Mouse (Mus musculus): Measurements from ENCODE around the gene Sez6. TPM values are rescaled to one million over a fixed set of nuclear protein-coding genes. Genes with fewer than 3 reads are reported as not detected.

Sez6 gene
- total RNA-seq (2014; rRNA removed) (not detected in 2 replicates), polyA plus RNA-seq (2012; rRNA removed) (not detected in 2 replicates)

GRCm38 (mm10) chr11:77930751-77931540 lies at the start of gene Sez6:
TSS of gene Sez6 (plus strand) at chr11:77930800.
- Histone ChIP-seq H3K27me3 (ENCODE audit: control insufficient read depth, insufficient read depth, low read length) (peaks cover 31% of the 10 kb centered on the region), H3K36me3 (ENCODE audit: control insufficient read depth, insufficient read depth, low read length) (no peaks in the 10 kb centered on the region), H3K27ac (replicated peaks; ENCODE audit: insufficient read depth, low read depth, low read length) (no peak within 1 kb of the TSS), H3K4me3 (ENCODE audit: insufficient read depth, low read depth, low read length) (peak within 1 kb of the TSS; percentile 52; the same call in 1 of the 2 replicates), H3K79me2 (ENCODE audit: control insufficient read depth, insufficient read depth, low read length) (no peaks in the 10 kb centered on the region), H3K4me1 (ENCODE audit: control insufficient read depth, insufficient read depth, low read length) (0 out of 2 replicates have a peak, but pooled peaks cover 2% of the 10 kb centered on the region), H3K9ac (ENCODE audit: low read depth, low read length) (no peak within 1 kb of the TSS)
- TF ChIP-seq POLR2A (IDR thresholded peaks at IDR 0.05; ENCODE audit: extremely low read depth, insufficient read depth, low read length) (no peak), CTCF (IDR thresholded peaks at IDR 0.05; ENCODE audit: low read depth, low read length) (no peak)
- peak; percentile 22 for DNase-seq (ENCODE audit: extremely low read depth, low read depth, low spot score)
- WGBS, result 1% methylated on average over 85 of the region's 94 CpGs

DNA sequence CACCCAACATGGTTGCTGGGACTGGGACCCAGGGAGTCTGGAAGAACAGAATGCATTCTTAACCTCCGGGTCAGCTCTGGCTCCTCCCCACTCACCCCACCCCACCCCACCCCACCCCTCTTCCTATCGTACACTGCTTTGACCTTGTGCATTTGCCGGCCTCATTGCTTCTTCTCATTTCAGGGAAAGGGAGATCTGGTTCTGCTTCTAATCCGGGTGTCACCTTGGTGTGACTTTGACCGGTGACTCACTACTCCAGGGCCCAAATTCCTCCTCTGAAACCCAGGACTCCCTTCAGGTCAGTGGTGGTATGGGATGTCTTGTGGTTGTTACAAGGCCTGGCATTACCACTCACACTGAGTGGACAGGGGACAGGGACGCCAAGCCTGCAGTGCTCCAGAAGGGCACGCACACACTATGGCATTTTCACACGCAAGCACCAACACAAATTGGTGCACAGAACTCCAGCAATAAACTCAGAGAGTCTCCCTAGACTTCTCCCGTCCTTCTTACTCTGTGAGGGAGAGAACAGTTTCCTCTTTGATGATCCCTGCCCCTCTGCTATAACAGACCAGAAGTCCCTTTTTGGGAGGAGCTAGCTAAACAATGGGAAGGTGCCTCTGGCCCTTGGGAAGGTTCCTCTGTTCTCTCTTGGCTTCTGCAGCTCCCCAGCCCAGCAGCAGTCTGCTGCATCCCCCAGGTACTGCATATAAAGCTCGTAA lies 45.9 kb upstream of the Sez6 start:
- no peak overlapping the region for H3K9ac ChIP-seq (ENCODE audit: low read depth, low read length)
- peaks cover 3% of the 10 kb centered on the region for H3K4me1 ChIP-seq (ENCODE audit: control insufficient read depth, insufficient read depth, low read length)
- peaks cover 33% of the 10 kb centered on the region for H3K36me3 ChIP-seq (ENCODE audit: control insufficient read depth, insufficient read depth, low read length)
- no peak overlapping the region for H3K4me3 ChIP-seq (ENCODE audit: insufficient read depth, low read depth, low read length)
- no peak for DNase-seq (ENCODE audit: extremely low read depth, low read depth, low spot score)
- TF ChIP-seq CTCF (IDR thresholded peaks at IDR 0.05; ENCODE audit: low read depth, low read length), result no peak
- no peak for TF ChIP-seq POLR2A (IDR thresholded peaks at IDR 0.05; ENCODE audit: extremely low read depth, insufficient read depth, low read length)
- no peaks in the 10 kb centered on the region for H3K27me3 ChIP-seq (ENCODE audit: control insufficient read depth, insufficient read depth, low read length)
- 47% methylated on average over 10 of the region's 10 CpGs for WGBS
- H3K79me2 ChIP-seq (ENCODE audit: control insufficient read depth, insufficient read depth, low read length), result no peaks in the 10 kb centered on the region
- no peak overlapping the region for H3K27ac ChIP-seq (replicated peaks; ENCODE audit: insufficient read depth, low read depth, low read length)

GRCm38 (mm10) chr11:77885246-77885575 lies 45.4 kb upstream of the Sez6 start:
- Histone ChIP-seq H3K27ac (replicated peaks; ENCODE audit: insufficient read depth, low read depth, low read length) (no peak overlapping the region), H3K27me3 (ENCODE audit: control insufficient read depth, insufficient read depth, low read length) (no peaks in the 10 kb centered on the region), H3K36me3 (ENCODE audit: control insufficient read depth, insufficient read depth, low read length) (peaks cover 33% of the 10 kb centered on the region), H3K4me3 (ENCODE audit: insufficient read depth, low read depth, low read length) (no peak overlapping the region), H3K79me2 (ENCODE audit: control insufficient read depth, insufficient read depth, low read length) (no peaks in the 10 kb centered on the region), H3K9ac (ENCODE audit: low read depth, low read length) (no peak overlapping the region), H3K4me1 (ENCODE audit: control insufficient read depth, insufficient read depth, low read length) (peaks cover 4% of the 10 kb centered on the region)
- no peak for TF ChIP-seq POLR2A (IDR thresholded peaks at IDR 0.05; ENCODE audit: extremely low read depth, insufficient read depth, low read length)
- no peak for TF ChIP-seq CTCF (IDR thresholded peaks at IDR 0.05; ENCODE audit: low read depth, low read length)
- WGBS, result 72% methylated on average over 8 of the region's 8 CpGs
- DNase-seq (ENCODE audit: extremely low read depth, low read depth, low spot score), result no peak

DNA sequence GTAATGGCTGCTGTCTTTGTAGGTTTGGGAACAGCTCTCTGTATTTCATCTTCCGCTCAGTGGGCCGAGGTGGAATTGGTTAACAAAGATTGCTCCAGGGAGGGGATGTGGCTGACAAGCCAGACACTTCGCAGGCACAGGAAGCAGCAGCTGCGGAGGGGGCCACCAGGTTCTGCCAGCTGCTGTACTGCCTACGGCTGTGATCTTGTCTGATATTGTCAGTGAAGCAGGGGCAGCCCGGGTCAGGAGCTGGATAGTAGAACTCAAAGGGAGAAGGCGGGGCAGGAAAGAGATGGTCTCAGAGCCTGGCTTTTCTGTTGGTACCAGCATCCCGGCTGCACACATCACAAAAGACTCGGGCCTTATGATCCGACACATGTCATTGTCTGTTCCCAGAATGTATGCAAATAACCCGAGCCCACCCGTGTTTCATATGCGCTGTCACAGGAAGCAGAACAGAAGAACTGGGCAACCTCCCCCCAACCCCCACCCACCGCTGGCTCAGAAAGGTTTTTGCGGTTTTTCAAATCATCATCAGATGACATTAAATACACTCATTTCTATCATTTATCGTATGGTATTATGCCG lies 43.1 kb upstream of the Sez6 start:
- Histone ChIP-seq H3K27me3 (ENCODE audit: control insufficient read depth, insufficient read depth, low read length) (no peaks in the 10 kb centered on the region), H3K4me3 (ENCODE audit: insufficient read depth, low read depth, low read length) (no peak overlapping the region), H3K4me1 (ENCODE audit: control insufficient read depth, insufficient read depth, low read length) (peaks cover 18% of the 10 kb centered on the region), H3K79me2 (ENCODE audit: control insufficient read depth, insufficient read depth, low read length) (peaks cover 6% of the 10 kb centered on the region; the same call in 1 of the 2 replicates), H3K36me3 (ENCODE audit: control insufficient read depth, insufficient read depth, low read length) (peaks cover 36% of the 10 kb centered on the region), H3K9ac (ENCODE audit: low read depth, low read length) (no peak overlapping the region), H3K27ac (replicated peaks; ENCODE audit: insufficient read depth, low read depth, low read length) (no peak overlapping the region)
- WGBS, result 69% methylated on average over 17 of the region's 17 CpGs
- no peak for DNase-seq (ENCODE audit: extremely low read depth, low read depth, low spot score)
- TF ChIP-seq CTCF (IDR thresholded peaks at IDR 0.05; ENCODE audit: low read depth, low read length) (no peak), POLR2A (IDR thresholded peaks at IDR 0.05; ENCODE audit: extremely low read depth, insufficient read depth, low read length) (no peak)

GRCm38 (mm10) chr11:77888846-77889245 lies 41.8 kb upstream of the Sez6 start:
- H3K9ac ChIP-seq (ENCODE audit: low read depth, low read length), result no peak overlapping the region
- peaks cover 15% of the 10 kb centered on the region; the same call in 1 of the 2 replicates for H3K79me2 ChIP-seq (ENCODE audit: control insufficient read depth, insufficient read depth, low read length)
- no peak overlapping the region for H3K4me3 ChIP-seq (ENCODE audit: insufficient read depth, low read depth, low read length)
- peaks cover 18% of the 10 kb centered on the region for H3K4me1 ChIP-seq (ENCODE audit: control insufficient read depth, insufficient read depth, low read length)
- H3K27ac ChIP-seq (replicated peaks; ENCODE audit: insufficient read depth, low read depth, low read length), result no peak overlapping the region
- peaks cover 30% of the 10 kb centered on the region for H3K36me3 ChIP-seq (ENCODE audit: control insufficient read depth, insufficient read depth, low read length)
- 48% methylated on average over 5 of the region's 5 CpGs for WGBS
- DNase-seq (ENCODE audit: extremely low read depth, low read depth, low spot score), result peak; percentile 73
- no peaks in the 10 kb centered on the region for H3K27me3 ChIP-seq (ENCODE audit: control insufficient read depth, insufficient read depth, low read length)
- TF ChIP-seq POLR2A (IDR thresholded peaks at IDR 0.05; ENCODE audit: extremely low read depth, insufficient read depth, low read length) (no peak), CTCF (IDR thresholded peaks at IDR 0.05; ENCODE audit: low read depth, low read length) (no peak)

Data from liver, adult 2 months (tissue).